ENCODE assay signal across 19 mouse cellular contexts in the genomic region with DNA sequence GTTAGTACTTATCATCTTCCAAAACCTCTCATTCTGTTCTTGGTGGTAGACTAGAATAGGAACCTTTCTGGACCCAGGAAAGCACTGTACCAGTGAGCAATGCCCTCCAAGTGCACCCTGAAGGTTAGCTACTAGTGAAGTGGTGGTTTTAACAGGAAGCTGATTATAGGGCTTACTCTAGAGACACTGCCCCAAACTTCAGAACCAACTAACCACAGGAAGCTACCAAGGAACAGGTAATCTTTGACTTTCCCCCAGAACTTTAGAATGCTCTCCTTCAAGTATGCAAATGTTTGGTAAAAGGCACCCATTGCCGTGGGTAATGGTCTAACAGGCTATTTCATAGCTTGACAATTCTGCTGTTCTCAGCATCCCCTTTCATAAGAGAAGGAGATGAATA. TPM values are rescaled to one million over a fixed set of nuclear protein-coding genes. Genes with fewer than 3 reads are reported as not detected.
A peak's percentile ranks its signal among the peaks of the same experiment; 100 is the strongest.
DNase-seq lines count a peak whose midpoint lies in the region; ATAC-seq lines count a peak whose summit lies in the region.
"Had no signal": no experiment of that assay in that cellular context is flagged by ENCODE, and none has a peak within 500 bp of the region (broad histone marks: within the 10 kb centered on the region; RNA-seq: fewer than 3 reads in every experiment).

No protein-coding gene starts in this region.

- DNase-seq in CD4-positive helper T cell, adult 2 months (ENCODE audit: low read depth, low spot score), result peak; percentile 62
- peak; percentile 26 to 33 for DNase-seq in CD8-positive naive resting alpha-beta T cell, adult 2 months (ENCODE audit: low read depth in 2 of 2, low spot score in 2 of 2)
- peak; percentile 70 for DNase-seq in induced T-regulatory cell, adult 2 months (ENCODE audit: low read depth)
- DNase-seq in natural killer cell, adult 2 months (ENCODE audit: low spot score in 2 of 2), result peak; percentile 24 to 49
- no peak for DNase-seq in layer of hippocampus, adult 9-10 months (ENCODE audit: low spot score)
- no peak for DNase-seq in adrenal gland, adult (ENCODE audit: inconsistent age in 2 of 2, low spot score in 1 of 2)
- no peak for DNase-seq in gastrocnemius, postnatal 4 days (ENCODE audit: low spot score in 2 of 2)
- DNase-seq: adrenal gland, postnatal 14 days; cerebellum, adult 11-12 months; cerebellum, adult 9-10 months; cerebellum, postnatal 25 days; gastrocnemius, adult 2 months; gastrocnemius, postnatal 25 days; heart, adult 11 months; heart, postnatal 36 days had no signal

- no peak for ATAC-seq in megakaryocyte progenitor cell, adult 5-6 weeks (replicated peaks; ENCODE audit: poor library complexity)
- ATAC-seq: forebrain, embryonic 14.5 days; hindbrain, embryonic 16.5 days; intestine, embryonic 15.5 days had no signal

RNA-seq across cellular contexts. Expression of gene Traf3ip2, which starts 12.6 kb away (rescaled TPM):
- total RNA-seq in megakaryocyte progenitor cell, adult 5-6 weeks (2015), result 11.2 and 11.6 TPM in 2 replicates
- total RNA-seq in megakaryocyte progenitor cell, adult 5-6 weeks (2017), result 1.5 and 4.3 TPM in 2 replicates
- total RNA-seq in gastrocnemius, postnatal 4 days (2021), result 1 to 10 TPM; 4.4 to 5.8 TPM

Comparison
In these comparisons a context has a peak if more than half of its experiments do, and no peak if none do; other contexts are left out.
1. DNase-seq: peak in CD4-positive helper T cell, adult 2 months (single experiment), CD8-positive naive resting alpha-beta T cell, adult 2 months (2 of 2), induced T-regulatory cell, adult 2 months (single experiment) and natural killer cell, adult 2 months (2 of 2); none in layer of hippocampus, adult 9-10 months (single experiment), adrenal gland, adult (0 of 2) and gastrocnemius, postnatal 4 days (0 of 2).